Mouse (Mus musculus) 3134 (cell line): ENCODE data around the gene Ppm1e.

Source experiments
- DNase-seq: peaks from one replicate; pipeline ENCODE4 v3.0.0-alpha.2; 2011; ENCODE audit warnings: low spot score; ENCODE audit not compliant: insufficient read length; ENCODE audit errors: extremely low read depth

The Ppm1e gene

DNA sequence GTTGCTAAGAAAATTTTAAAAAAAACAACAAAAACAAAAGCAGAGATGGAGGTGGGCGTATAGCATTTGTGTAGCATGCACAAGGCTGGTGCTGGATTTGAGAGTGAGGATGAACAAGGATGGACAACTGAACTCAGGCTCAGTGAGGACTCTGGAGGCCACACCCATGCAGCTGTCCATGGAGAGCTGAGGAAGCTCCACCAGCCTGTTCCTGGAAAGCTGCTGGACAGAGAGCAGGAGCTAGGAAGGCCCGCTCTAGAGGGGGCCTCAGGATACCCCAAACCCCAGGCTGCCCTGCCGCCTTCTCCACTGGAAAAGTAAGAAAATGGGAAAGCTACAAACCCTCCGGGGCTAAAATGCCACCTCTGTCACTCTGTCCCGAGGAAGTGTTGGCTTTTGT, 101.5 kb downstream of the Ppm1e start:
- no peak for DNase-seq

DNA sequence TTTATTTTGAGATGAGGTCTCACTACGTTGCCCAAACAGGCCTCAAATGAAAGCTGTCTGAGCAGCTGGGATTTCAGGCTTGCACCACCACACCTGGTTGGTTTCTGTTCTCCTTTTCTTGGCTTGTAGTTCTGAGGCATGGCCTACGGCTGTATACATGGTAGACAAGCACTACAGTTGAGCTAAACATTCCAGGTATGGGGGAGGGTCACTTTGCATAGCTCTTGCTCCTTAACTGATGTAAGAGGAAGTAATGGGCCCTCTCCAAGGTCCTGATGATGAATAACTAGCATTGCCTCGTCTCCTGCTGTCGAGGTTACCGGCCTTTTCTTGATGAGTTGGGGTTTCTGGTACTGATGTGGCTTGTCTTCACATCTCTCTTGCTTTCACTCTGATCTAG, 104.7 kb downstream of the Ppm1e start:
- DNase-seq: no peak

DNA sequence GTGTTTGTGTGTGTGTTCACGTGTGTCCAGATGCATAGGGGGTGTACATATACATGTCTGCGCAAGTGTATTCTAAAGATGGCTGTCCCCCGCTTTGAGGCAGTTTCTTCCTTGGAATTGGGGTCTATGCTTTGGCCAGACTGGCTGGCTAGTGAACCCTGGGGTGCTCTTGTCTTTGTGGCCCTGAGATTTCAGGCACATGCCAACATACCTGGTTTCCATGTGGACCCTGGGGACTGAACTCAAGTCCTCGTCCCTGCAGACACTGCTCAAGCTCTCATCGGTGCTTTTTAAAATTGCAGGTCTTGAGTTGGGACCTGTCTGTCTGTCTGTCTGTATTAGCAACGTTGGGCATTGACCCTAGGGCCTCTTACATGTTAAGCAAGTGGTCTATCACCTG, 105.5 kb downstream of the Ppm1e start:
- DNase-seq: no peak

DNA sequence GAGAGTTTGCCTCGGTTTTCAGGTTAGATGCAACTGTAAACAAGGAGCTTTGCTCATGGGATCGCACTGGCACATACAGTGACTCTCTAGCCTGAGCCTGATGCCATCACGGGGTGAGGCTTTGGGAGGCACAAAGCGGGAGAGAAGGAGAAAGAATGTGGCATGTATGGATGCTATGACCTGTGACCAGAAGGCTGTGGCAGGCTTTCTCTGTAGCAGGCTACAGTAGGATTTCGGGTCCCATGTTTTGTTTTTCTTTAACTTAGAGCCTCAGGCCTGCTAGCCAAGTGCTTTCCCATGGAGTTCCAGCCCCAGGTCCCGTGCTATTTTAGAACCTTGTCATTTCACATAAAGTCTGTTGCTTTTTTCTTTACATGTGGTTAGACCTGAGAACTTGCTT, 108.7 kb downstream of the Ppm1e start:
- no peak for DNase-seq

DNA sequence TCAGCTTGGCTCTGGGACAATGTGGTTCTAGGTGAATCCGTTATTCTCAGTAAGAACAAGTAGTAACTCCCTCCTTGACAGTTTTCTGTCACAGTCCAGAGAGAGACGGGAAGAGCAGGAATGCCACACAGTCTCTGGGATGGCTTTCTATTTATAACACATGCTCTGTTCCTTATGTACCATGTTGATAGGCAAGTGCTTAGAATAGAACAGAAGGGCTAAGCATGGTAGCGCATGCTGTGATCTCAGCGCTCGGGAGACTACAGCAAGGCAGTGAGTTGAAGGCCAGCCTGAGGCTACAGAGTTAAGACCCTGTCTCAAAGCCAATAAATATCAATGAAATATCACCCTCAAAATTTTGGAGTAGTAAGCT, 111.3 kb downstream of the Ppm1e start:
- no peak for DNase-seq

DNA sequence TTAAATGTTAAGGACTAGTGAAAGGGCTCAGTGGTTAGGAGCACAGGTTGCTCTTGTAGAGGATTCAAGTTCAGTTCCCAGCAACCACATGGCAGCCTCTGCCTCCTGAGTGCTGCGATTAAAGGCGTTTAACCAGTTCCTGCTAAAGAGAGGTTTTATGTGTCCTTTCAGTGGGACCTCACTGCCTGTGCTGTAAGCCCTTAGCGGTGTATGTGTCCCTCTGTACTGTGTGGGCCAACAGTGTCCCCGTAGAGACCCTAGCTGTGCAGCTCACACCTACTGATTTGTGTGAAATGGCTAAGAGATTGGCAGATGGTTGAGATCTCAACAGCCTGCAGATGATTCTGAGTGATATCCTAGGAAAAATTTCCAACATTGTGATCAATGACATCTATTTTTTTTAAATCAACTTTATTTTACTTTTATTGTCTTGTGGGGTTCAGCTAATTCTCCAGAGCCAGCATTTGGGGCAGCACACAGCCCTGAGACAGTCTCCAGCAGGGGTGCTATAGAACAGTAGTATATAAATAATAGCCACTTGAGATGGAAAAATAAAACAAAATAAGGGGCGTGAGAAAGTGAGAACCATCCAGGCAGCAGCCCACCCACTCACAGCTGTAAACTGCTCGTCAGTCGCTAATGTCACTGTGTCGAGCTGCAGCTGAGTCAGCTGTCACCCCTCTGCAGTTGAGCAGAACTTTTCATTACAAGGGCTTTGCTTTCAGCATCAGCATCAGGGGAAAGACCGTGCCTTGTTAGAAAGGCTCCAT, 111.9 kb downstream of the Ppm1e start:
- DNase-seq: no peak

DNA sequence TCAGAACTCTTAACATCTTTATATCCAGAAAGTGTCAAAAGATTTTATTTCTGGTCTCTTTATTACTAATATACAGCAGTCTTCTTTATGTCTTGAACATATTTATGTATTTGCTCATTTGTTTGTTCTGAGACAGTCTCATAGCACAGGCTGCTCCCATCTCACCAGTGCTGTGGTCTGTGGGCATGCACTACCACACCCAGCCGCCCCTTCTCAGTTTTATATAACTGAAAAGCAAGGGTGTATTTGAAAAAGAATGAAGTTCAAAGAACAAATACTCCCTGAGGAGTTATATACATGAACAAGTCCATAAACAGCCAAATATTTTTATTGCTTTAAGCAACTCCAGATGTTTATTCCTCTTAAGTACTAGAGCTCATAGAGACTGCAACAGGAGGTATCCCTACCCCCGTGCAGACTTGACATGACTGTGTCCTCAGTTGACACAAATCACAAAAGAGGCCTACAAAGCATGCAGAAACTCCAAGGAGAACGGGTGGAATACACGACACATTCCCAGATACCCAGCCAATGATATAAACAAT, 112.6 kb downstream of the Ppm1e start:
- no peak for DNase-seq

DNA sequence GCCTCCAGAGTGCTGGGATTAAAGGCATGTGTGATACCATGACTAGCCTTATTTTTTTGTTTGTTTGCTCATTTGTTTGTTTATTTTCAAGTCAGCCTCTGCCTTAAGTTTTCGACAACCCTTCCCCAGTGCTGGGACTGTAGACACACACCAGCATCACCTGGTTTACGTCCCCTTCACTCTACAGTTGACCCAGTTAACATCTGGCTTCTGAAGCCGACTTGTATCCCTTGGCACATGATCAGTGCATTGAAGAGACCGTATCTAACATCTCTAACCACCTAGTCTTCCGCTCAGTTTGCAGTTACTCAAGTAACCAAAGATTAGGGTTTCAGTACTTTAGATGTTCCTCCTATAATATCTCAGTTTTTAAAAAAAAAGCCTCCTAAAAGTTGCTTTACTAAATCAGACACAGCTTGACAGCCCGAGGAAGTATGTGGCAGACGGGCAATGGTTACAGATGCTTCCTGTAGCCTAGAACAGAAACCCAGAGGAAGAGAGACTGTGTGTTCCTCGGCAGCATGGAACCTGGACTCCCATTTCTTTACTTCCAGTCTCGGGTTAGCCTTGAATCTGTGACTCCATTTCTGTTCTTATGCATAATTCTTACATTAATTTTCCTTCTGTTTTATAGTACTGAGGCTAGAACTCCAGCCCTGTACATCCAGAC, 113.5 kb downstream of the Ppm1e start:
- DNase-seq: no peak

DNA sequence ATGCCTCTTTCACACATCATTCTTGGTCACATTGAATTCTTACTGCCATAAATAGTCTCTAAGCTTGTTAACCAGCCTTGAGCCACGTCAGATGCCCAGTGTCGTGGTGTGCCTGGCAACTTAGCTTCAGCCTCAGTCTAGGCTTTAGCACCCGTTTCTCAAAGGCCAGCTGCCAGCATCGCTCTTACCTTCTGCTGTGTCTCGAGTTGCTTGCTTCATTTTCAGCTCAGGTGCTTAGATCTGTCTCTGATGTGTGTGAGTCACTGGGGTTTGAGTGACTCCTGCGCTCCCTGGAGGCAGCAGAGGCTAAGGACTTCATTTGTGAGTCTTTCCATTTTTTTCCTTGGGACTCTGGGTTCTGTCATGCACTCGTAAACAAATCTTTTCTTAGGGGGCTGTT, 117.6 kb downstream of the Ppm1e start:
- DNase-seq: no peak

DNA sequence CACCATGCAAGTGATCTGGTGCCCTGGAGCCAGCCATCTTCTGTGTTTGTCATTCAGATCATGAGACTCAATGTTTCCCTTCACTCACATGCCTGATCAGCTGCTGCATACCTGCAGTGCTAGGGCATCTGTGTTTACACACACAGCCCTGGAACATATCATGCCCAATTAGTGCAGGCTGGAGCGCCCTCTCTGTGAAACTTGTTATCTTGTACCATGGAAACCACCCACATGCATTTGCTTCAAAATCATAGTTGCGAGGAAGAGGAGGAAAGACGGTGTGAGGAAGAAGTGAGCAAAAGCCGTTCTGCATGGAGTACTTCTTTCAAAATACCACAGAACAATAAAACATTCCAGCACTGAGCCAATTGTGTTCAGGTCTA, 118.0 kb downstream of the Ppm1e start:
- DNase-seq: no peak

DNA sequence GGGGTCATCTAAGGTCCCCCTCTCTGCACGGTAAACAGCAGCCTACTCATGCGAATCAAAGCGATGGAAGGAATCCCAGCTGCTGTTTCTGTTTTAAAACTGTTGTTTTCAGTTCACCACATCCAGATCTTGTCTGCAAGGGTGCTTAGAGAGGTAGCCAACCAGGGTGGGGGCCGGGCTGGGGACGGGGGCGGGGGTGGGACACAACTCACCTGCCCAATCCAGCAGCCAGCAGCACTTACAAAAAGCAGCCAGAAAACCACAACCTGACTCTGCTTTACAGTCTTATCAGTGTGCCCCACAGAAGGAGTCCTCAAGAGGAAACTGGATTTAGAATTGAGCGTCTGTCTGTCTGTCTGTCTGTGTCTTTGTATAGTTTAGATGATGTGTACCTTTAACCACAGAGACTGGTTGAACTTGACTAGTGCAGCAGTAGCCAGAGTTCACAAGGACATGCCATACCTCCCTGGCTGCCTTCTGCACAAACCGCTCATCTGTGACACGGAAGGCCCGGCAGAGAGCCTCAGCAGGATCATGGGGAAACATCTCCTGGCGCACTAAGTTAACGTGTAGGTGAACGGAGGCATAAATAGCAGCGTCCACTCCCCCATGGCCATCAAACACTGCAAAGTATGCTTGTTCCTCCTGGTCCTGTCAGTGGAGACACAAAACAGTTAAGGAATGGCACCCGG, 118.5 kb downstream of the Ppm1e start:
- no peak for DNase-seq

DNA sequence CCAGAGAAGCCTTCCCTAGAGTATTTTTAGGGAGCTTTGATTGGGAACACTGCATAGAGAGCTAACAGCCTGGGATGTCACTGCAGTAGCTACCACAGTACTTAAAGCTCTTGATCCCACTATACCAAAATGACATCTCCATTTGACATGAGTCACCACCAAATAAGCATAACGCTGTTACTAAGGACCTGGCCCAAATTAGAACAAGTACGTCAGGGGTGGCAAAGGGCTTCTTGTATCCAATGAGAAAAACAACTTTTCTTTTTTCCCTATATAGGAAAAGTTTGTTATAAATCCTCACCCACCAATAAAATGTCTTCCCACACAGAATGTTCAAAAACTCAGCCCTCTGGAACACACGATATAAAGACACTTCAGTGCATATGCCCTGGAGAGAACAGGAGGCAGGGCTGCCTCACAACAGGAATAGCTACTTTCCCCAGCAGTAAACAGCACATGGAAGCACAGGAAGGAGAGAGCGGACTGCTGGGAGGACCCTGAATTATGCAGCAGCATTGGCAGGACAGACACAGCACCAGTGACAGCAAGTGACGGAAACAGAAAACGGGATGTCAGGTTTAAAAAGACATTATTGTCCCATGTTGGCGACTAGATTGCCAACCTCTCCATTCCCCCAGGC, 119.8 kb downstream of the Ppm1e start:
- no peak for DNase-seq

DNA sequence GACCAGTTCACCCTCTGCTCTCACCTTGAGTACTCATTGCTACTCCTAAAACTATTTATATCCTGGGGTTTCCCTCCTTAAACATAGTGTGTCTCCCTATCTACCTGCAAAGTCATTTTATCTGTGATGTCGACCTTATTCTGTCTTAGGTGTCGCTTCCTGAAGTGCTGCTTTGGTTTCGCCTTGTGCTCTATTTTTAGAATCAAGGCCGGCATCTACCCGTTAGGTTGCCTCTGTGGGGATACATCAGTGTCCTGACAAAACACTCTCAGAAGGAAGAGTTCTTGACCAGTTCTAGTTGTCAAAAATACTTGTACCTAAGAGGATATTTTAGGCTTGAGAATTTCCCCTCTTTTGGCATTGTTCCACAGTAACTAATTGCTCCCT, 123.3 kb downstream of the Ppm1e start:
- no peak for DNase-seq

DNA sequence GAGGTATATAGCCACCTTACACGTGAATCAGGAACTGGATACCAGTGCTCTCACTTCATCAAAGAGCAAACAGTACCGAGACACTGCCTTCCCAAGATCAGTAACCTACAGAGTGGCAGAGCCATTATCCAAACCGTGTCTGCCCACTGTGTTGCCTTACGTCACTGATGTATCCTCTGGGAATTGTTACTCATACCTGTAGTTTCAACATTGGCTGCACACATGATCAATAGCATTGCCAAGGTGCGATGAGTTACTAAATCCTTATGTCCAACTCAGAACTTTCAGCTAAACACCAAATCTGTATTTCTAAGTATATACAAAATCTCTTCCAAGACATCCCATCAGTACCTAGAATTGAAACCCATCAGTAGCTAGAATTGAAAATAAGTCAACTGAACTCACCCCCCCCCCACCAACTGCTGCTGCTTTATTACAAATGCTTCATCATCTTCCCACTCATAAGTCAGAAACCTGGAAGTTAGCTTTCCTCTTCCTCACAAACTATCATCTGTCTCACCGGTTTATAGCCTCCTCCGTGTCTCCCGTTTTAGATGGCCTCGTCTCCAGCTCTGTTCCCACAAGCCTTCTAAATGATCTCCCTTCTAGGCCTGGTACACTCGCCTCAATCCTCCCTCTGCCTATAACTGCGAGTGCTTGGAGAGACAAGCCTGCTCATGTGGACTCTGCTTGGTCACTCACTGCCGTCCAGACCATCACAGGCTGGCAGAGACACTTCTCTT, 123.9 kb downstream of the Ppm1e start:
- DNase-seq: no peak

DNA sequence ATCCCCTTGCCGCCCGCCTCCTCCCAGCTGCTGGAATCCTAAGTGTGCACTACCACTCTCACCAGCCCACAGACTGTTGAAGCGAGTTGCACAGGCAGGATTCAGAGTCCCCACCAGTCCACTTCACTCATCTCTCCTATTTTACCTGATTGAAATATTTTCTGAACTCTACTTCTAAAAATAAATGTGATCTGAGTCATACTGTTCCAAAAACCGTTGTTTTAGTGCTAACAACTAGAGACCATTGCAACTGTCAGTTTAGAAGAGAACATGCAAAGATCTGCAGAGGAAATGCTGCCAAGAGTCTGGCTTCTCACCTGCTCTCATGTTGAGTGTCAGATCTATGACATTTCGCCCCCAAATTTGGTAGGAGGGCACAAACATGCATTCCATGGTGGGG, 125.4 kb downstream of the Ppm1e start:
- DNase-seq: no peak

DNA sequence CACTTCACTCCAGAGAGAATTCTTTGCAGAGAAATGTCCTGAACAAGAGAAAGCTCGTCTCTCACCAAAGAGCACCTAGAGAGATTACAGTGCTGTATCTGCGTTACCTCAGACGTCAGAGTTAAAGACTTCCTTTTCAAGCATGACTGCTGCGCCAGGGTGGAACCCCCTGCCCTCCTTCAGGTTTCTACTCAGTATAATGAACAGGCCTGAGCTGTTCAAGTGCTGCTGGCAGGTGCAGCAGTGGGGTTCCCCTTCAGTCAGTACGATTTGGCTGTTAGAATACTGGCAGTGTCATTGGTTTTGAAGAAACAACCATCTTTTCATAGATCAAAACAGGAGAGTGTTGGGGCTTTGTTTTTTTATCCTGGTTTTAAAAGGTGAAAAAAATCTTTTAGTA, 131.8 kb downstream of the Ppm1e start:
- no peak for DNase-seq

DNA sequence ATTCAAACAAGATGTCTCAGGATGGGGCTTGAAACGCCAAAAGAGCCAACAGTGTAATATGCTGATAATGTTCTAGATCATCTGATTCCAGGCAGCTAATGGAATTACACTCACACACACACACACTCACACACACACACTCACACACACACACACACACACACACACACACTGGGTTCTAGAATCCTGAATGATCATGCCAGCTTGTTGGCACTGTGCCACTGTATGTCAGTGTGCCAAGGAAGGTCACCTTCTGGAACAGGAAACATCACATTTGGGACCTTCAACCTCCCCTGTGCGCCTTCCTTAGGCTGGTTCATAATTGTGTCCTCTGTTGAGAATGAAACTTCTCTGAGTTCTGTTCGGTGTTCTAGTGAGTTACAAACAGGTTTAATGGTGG, 136.1 kb downstream of the Ppm1e start:
- no peak for DNase-seq

DNA sequence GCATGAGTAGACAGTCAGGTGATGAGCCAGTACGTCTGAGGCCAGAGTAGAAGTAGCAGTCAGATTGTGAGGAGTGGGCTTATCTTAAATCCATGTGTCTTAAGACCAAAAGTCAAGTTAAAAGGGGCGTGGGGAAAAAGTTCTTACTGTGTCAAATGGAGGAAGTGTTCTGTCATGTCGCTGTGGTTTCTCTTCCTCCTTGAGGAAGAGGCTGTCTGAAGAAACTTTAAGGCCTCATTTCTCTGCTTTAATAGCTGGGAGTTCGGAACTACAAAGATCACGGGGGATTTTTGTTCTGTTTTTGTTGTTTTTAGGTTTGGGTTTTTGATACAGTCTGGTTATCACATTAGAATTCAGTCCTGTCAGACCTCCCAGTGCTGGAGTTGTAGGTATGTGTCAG, 146.5 kb downstream of the Ppm1e start:
- DNase-seq: no peak
